Mouse (Mus musculus): ENCODE results near the gene Schip1. TPM values are rescaled to one million over a fixed set of nuclear protein-coding genes. Genes with fewer than 3 reads are reported as not detected.

Gene Schip1
- polyA plus RNA-seq, 1 experiment from 2014 or later, result 71.8 TPM

DNA sequence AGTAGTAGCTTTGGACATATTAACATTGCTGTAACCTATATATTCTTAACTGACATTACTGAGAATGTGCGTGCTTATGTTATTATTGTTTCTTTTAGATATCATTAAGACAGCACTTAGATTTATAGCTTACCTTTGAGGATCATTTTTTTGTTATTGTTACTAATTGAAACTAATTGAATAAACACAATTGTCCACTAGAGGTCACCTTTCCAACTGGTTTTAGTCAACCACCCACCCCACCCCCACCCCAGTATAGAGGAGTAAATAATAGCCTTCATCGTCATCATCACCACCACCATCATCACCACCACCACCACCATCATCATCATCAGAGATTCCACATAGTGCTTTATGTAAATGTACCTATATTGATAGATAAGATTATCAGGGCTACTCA lies 498.2 kb downstream of the Schip1 start:
- no peak for ATAC-seq (replicated peaks; ENCODE audit: low FRiP score, low read depth)
- H3K9ac ChIP-seq (ENCODE audit: low read depth, low read length), result no peak overlapping the region

DNA sequence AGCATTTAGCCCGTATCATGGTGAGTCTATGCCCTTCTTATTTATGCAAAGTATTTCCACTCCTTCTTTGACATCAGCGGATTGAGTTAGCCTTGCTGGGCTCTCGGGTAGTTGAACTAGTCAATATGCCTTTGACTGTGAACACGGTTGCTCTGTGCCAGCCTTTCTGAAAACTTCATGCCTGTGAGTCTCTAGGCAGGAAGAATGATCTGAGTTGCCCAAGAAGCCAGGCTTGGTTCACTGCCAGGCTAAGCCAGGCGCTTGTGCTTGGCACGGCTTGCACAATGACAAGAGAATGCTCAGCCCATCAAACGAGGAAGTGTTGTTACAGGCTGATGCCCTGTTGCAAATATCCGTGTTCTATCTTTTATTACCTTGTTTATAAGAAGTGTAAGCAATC lies 499.3 kb downstream of the Schip1 start:
- H3K4me3 ChIP-seq (replicated peaks; ENCODE audit: low read depth, low read length), result no peak overlapping the region
- DNase-seq (ENCODE audit: low spot score) (no peak), ATAC-seq (replicated peaks; ENCODE audit: low FRiP score, low read depth) (no peak)
- H3K9ac ChIP-seq (ENCODE audit: low read depth, low read length), result no peak overlapping the region
- H3K36me3 ChIP-seq (ENCODE audit: insufficient read depth, low read length), result no peaks in the 10 kb centered on the region
- no peak for TF ChIP-seq CTCF (IDR thresholded peaks at IDR 0.05; ENCODE audit: low read depth)
- no peaks in the 10 kb centered on the region for H3K9me3 ChIP-seq (replicated peaks; ENCODE audit: low read length)
- WGBS, result 75% methylated on average over 8 of the region's 8 CpGs
- no peak overlapping the region for H3K27ac ChIP-seq
- H3K4me1 ChIP-seq (replicated peaks; ENCODE audit: insufficient read depth, low read length), result no peaks in the 10 kb centered on the region
- no peak overlapping the region for H3K4me2 ChIP-seq (ENCODE audit: low read length)
- no peaks in the 10 kb centered on the region for H3K27me3 ChIP-seq (ENCODE audit: insufficient read depth, low read length)

More for the DNA sequence above, 498.2 kb downstream of the Schip1 start:
- Histone ChIP-seq H3K27me3 (ENCODE audit: insufficient read depth, low read length) (no peaks in the 10 kb centered on the region), H3K9me3 (replicated peaks; ENCODE audit: low read length) (no peaks in the 10 kb centered on the region), H3K4me3 (replicated peaks; ENCODE audit: low read depth, low read length) (no peak overlapping the region), H3K4me1 (replicated peaks; ENCODE audit: insufficient read depth, low read length) (no peaks in the 10 kb centered on the region), H3K36me3 (ENCODE audit: insufficient read depth, low read length) (no peaks in the 10 kb centered on the region), H3K4me2 (ENCODE audit: low read length) (no peak overlapping the region), H3K27ac (no peak overlapping the region)
- peak; percentile 44 for TF ChIP-seq CTCF (IDR thresholded peaks at IDR 0.05; ENCODE audit: low read depth)
- no peak for DNase-seq (ENCODE audit: low spot score)
- 62% methylated on average over 2 of the region's 2 CpGs for WGBS

DNA sequence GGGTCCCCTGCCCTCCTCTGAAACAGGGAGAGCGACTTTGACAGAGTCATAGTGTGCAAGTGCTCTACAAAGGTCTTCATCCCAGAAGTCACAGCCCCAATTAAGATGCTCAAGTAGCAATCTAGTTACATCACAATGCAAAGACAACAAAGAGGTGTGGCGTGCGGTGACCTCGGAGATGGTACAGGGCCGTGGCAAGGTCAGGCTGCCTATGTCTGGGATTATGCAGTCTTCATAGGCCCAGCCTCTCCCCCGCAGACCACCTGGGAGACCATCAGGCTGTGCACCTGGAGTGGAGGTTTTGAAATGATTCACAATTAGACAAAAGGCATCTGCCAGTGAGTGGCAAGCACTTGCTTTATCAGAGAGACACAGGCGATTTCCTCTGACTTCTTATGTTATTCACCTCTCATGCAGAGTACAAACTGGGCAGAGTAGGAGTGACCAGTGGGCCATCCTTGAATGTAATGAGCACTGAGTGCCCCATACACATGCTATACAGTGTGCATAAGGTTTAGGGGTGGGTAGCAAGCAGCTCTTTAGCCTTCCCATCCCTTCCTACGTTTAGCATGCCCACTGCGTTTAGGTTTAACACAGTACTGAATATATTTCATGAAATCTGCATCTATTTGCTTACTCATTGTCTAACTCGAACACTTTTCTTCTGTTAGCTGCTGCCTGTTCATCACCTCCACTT lies 500.5 kb downstream of the Schip1 start:
- no peak overlapping the region for H3K4me2 ChIP-seq (ENCODE audit: low read length)
- no peaks in the 10 kb centered on the region for H3K27me3 ChIP-seq (ENCODE audit: insufficient read depth, low read length)
- 75% methylated on average over 10 of the region's 10 CpGs for WGBS
- no peak for ATAC-seq (replicated peaks; ENCODE audit: low FRiP score, low read depth)
- TF ChIP-seq CTCF (IDR thresholded peaks at IDR 0.05; ENCODE audit: low read depth), result no peak
- H3K36me3 ChIP-seq (ENCODE audit: insufficient read depth, low read length), result no peaks in the 10 kb centered on the region
- H3K4me3 ChIP-seq (replicated peaks; ENCODE audit: low read depth, low read length), result no peak overlapping the region
- no peak overlapping the region for H3K27ac ChIP-seq
- DNase-seq (ENCODE audit: low spot score), result no peak
- no peak overlapping the region for H3K9ac ChIP-seq (ENCODE audit: low read depth, low read length)
- no peaks in the 10 kb centered on the region for H3K4me1 ChIP-seq (replicated peaks; ENCODE audit: insufficient read depth, low read length)
- H3K9me3 ChIP-seq (replicated peaks; ENCODE audit: low read length), result no peaks in the 10 kb centered on the region

DNA sequence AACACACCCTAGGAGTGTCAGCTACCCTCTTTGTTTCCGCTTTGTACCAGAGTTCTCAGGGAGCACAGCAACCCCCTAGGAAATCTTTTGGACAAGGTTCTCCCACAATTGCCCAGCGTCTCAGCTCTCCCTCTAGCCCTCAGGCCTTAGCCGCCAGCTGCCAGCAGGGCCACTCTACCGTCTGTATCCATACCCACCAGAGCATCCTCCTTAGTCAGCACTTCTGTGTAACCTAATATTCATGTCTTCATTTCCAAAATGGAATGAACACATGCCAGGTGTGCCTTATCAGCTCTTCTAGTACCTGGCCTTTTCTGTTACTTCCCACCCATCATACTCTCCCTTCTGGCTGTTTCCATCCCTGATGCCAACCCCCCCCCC lies 501.1 kb downstream of the Schip1 start:
- Histone ChIP-seq H3K4me3 (replicated peaks; ENCODE audit: low read depth, low read length) (no peak overlapping the region), H3K4me2 (ENCODE audit: low read length) (no peak overlapping the region), H3K27ac (no peak overlapping the region), H3K36me3 (ENCODE audit: insufficient read depth, low read length) (no peaks in the 10 kb centered on the region), H3K4me1 (replicated peaks; ENCODE audit: insufficient read depth, low read length) (no peaks in the 10 kb centered on the region), H3K27me3 (ENCODE audit: insufficient read depth, low read length) (no peaks in the 10 kb centered on the region), H3K9ac (ENCODE audit: low read depth, low read length) (no peak overlapping the region), H3K9me3 (replicated peaks; ENCODE audit: low read length) (no peaks in the 10 kb centered on the region)
- no peak for DNase-seq (ENCODE audit: low spot score)
- TF ChIP-seq CTCF (IDR thresholded peaks at IDR 0.05; ENCODE audit: low read depth), result no peak
- WGBS, result 67% methylated on average over 4 of the region's 4 CpGs
- no peak for ATAC-seq (replicated peaks; ENCODE audit: low FRiP score, low read depth)

DNA sequence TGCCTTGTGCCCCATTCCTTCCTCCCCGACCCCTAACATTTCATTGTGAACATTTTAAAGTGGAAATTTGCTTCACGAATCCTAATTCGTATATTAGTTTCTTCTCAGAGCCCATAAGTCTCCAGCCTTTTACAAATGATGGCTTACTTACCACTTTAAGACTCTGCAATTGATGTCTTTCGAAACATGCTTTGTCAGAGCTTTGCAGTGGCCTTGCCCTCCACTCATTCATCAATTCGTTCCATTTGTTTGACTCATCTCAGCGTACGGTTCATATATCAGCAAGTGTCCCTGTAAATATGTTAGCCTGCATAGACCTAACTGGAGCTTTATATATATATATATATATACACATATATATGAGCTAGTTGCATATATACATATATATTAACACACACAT lies 503.0 kb downstream of the Schip1 start:
- 0 out of 2 replicates have a peak, but pooled peaks cover 7% of the 10 kb centered on the region for H3K4me1 ChIP-seq (replicated peaks; ENCODE audit: insufficient read depth, low read length)
- no peak overlapping the region for H3K4me2 ChIP-seq (ENCODE audit: low read length)
- H3K4me3 ChIP-seq (replicated peaks; ENCODE audit: low read depth, low read length), result no peak overlapping the region
- no peak for TF ChIP-seq CTCF (IDR thresholded peaks at IDR 0.05; ENCODE audit: low read depth)
- WGBS, result 86% methylated on average over 7 of the region's 7 CpGs
- DNase-seq (ENCODE audit: low spot score), result no peak
- no peak overlapping the region for H3K27ac ChIP-seq
- no peak for ATAC-seq (replicated peaks; ENCODE audit: low FRiP score, low read depth)
- no peak overlapping the region for H3K9ac ChIP-seq (ENCODE audit: low read depth, low read length)
- H3K27me3 ChIP-seq (ENCODE audit: insufficient read depth, low read length), result no peaks in the 10 kb centered on the region
- H3K36me3 ChIP-seq (ENCODE audit: insufficient read depth, low read length), result no peaks in the 10 kb centered on the region
- H3K9me3 ChIP-seq (replicated peaks; ENCODE audit: low read length), result no peaks in the 10 kb centered on the region

DNA sequence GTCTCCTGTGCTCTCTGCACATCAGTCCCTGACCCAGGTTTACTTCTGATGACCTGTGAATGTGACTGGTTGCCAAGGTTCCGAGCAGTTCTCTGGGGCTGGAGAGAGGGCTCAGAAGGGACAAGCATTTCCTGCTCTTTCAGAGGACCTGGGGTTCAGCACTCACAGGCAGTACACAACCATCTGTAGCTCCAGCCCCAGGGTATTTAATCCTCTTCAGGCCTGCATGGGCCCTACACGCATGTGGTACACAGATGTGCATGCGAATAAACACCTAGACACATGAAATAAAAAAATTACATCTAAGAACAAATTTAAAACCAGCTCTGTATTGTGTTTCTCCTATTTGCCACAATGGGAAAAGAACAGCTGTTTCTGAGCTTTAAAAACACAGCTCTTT lies 503.5 kb downstream of the Schip1 start:
- no peak overlapping the region for H3K27ac ChIP-seq
- no peak overlapping the region for H3K9ac ChIP-seq (ENCODE audit: low read depth, low read length)
- no peak for ATAC-seq (replicated peaks; ENCODE audit: low FRiP score, low read depth)
- H3K4me3 ChIP-seq (replicated peaks; ENCODE audit: low read depth, low read length), result no peak overlapping the region
- no peaks in the 10 kb centered on the region for H3K9me3 ChIP-seq (replicated peaks; ENCODE audit: low read length)
- H3K27me3 ChIP-seq (ENCODE audit: insufficient read depth, low read length), result no peaks in the 10 kb centered on the region
- 89% methylated on average over 3 of the region's 3 CpGs for WGBS
- H3K4me2 ChIP-seq (ENCODE audit: low read length), result no peak overlapping the region
- no peaks in the 10 kb centered on the region for H3K36me3 ChIP-seq (ENCODE audit: insufficient read depth, low read length)
- TF ChIP-seq CTCF (IDR thresholded peaks at IDR 0.05; ENCODE audit: low read depth), result no peak
- H3K4me1 ChIP-seq (replicated peaks; ENCODE audit: insufficient read depth, low read length), result 0 out of 2 replicates have a peak, but pooled peaks cover 13% of the 10 kb centered on the region
- DNase-seq (ENCODE audit: low spot score), result no peak

DNA sequence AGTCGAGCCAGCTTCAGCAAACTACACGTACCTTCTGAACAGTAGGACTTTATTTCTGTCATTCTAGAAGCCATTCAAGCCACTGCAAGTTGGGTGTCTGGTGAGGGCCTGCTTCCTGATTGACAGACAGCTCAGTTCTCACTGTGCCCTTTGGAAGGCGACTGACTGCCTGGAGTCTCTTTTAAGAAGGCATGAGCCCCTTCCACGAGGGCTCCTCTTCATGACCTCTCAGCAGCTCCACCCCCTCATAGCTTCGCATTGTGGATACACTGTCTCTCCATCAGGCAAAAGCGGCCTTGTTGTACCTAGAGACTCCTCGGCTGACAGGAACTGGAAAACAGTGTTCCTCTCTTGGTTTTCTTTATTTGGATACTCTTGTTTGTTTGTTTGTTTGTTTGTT lies 504.1 kb downstream of the Schip1 start:
- Histone ChIP-seq H3K9me3 (replicated peaks; ENCODE audit: low read length) (no peaks in the 10 kb centered on the region), H3K4me3 (replicated peaks; ENCODE audit: low read depth, low read length) (no peak overlapping the region), H3K9ac (ENCODE audit: low read depth, low read length) (no peak overlapping the region), H3K4me2 (ENCODE audit: low read length) (no peak overlapping the region), H3K27ac (no peak overlapping the region), H3K4me1 (replicated peaks; ENCODE audit: insufficient read depth, low read length) (0 out of 2 replicates have a peak, but pooled peaks cover 16% of the 10 kb centered on the region), H3K36me3 (ENCODE audit: insufficient read depth, low read length) (no peaks in the 10 kb centered on the region), H3K27me3 (ENCODE audit: insufficient read depth, low read length) (no peaks in the 10 kb centered on the region)
- ATAC-seq (replicated peaks; ENCODE audit: low FRiP score, low read depth) (no peak), DNase-seq (ENCODE audit: low spot score) (no peak)
- no peak for TF ChIP-seq CTCF (IDR thresholded peaks at IDR 0.05; ENCODE audit: low read depth)
- 71% methylated on average over 7 of the region's 7 CpGs for WGBS
